Mouse (Mus musculus) brain, adult 2 months (tissue): ENCODE data around the gene Ccser1.

Source experiments
- DNase-seq: peaks from one replicate; pipeline ENCODE4 v3.0.0; 2011; ENCODE audit warnings: low read depth, low spot score

Gene Ccser1

GRCm38 (mm10) chr6:61179949-61180755 lies at the start of gene Ccser1:
Gene Ccser1 (plus strand): TSS chr6:61180324.
- DNase-seq = peak; percentile 92

- DNase-seq = no peak
Observed at GRCm38 (mm10) chr6:61136436-61136835, 43.7 kb upstream of the Ccser1 start.

DNA sequence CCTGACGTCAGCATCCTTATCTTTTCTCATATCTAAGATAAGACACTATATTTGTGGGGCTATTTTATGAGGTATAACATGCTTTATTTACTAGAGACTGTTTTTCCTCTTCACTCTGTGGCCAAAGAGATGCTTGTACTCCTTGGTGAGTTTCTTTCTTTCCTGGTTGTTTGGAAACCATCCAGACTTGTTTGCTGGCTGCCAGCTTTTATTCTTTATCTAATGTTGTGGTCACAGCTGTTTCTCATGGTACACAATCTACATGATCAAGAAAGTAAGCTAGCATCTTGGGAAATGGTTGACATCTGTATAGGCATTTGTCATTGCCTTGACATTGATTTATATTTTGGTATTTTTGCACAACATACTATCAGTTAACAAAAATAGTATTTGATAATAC lies 37.1 kb upstream of the Ccser1 start:
- no peak for DNase-seq

- no peak for DNase-seq
Observed at GRCm38 (mm10) chr6:61152924-61153323, 27.2 kb upstream of the Ccser1 start.

GRCm38 (mm10) chr6:61154654-61155053 lies 25.5 kb upstream of the Ccser1 start:
- no peak for DNase-seq

DNA sequence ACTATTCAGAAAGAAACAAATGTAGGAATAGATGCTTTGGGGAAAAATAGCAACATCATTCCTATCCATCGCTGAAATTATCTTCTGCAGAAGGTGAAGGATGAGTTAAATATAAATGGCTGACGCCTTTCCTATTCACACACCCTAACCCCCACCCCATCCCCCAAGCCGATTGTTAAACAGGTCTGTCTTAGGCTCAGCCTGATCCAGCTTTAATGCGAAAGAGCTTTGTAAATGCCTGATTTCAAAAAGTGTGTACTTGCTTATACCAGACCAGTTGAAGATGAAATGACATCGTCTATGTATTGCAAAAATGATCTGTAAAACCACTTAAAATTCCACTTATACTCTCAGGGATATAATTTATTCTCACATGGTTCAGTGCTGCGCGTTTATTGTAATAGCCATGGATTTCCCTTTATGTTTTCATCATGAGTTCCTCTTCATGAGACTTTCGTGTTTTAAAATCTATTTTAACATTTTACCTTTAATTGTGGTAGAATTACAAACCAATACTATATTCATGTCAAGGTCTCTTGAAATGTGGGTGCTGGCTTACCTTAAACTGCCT lies 25.0 kb upstream of the Ccser1 start:
- DNase-seq = no peak

- DNase-seq = no peak
Observed at GRCm38 (mm10) chr6:61155718-61156117, 24.4 kb upstream of the Ccser1 start.

DNA sequence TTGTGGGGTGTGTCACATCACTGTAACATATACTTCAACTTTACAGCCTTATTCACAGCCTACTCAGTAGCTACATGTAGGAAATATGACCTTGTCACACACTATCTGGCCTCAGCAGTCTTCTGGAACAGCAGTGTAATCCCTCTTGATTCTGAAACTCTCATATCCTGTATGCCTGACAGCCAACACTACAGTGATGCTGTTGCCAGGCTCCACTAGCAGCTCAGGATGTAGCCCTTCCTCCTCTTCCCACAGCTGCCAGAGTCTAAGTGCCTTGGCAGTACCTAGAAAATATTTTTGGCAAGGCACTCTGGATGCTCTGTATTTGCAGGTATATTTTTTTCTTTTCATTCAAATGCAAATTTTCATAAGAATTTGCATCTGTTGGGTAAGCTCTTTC lies 18.0 kb upstream of the Ccser1 start:
- peak; percentile 56 for DNase-seq

GRCm38 (mm10) chr6:61166891-61167290 lies 13.2 kb upstream of the Ccser1 start:
- DNase-seq = no peak

DNA sequence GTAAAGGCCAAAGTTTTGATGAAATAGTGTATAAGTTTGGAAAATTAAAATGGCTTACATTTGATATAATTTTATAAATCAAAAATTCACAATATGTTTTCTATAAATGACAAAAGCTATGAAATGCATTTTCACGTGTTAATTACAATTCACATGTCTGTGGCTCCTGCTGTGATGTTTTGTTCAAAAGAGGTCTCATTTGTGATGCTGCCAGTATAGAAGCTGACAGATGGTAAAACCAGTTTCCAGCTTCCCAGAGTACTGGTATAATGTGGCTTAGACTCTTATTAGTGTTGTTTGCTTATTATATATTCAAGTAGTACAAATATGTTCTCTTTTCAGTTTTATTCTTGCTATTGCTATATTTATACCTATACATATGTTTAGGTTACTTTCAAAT lies 4.0 kb upstream of the Ccser1 start:
- no peak for DNase-seq

- no peak for DNase-seq
Observed at GRCm38 (mm10) chr6:61177476-61177875, 2.6 kb upstream of the Ccser1 start.

- DNase-seq = no peak
Observed at GRCm38 (mm10) chr6:61179641-61179948, 529 bp upstream of the Ccser1 start.

- peak; percentile 81 for DNase-seq
Observed at GRCm38 (mm10) chr6:61180756-61181191, 650 bp downstream of the Ccser1 start.

DNA sequence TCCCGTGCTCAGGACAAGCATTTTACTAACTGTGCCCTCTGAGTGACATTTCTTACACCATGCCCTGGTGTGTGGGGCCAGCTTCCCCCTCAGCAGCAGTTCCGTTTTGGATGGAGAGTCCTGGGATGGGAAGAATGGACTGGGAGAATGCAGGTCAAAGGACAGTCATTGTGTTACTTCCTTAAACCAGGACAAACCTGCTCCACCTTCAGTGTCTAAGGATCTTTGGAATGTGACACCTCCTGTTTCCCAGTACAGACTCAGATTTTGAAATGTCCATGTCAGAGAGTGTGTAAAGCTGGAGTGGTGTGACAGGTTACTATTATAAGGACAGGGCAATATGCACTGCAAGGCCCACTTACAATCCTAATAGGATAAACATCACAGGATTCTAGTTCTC lies 8.9 kb downstream of the Ccser1 start:
- no peak for DNase-seq

GRCm38 (mm10) chr6:61191597-61192386 lies 11.7 kb downstream of the Ccser1 start:
- DNase-seq = peak; percentile 53

GRCm38 (mm10) chr6:61203344-61203743 lies 23.2 kb downstream of the Ccser1 start:
- DNase-seq = no peak

- DNase-seq = no peak
Observed at GRCm38 (mm10) chr6:61206042-61206441, 25.9 kb downstream of the Ccser1 start.

DNA sequence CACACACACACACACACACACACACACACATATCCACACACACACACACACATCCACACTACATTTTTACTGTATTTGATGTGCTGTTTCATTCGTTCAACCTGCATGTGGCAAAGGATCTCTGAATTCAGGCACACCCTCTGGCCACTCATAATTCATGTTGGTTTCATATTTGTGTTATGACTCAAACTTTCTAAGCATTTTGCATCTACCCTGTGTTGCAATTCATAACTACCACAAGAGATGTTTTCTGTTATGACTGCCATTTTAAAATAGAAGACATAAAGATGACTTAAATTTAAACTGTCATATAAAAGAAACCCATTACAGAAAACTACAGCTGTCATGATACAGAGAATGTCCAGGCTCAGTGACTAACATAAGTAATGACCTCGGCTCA lies 26.5 kb downstream of the Ccser1 start:
- DNase-seq = no peak

- DNase-seq = no peak
Observed at GRCm38 (mm10) chr6:61210061-61210737, 30.1 kb downstream of the Ccser1 start.

GRCm38 (mm10) chr6:61215705-61216104 lies 35.6 kb downstream of the Ccser1 start:
- no peak for DNase-seq

GRCm38 (mm10) chr6:61216514-61216913 lies 36.4 kb downstream of the Ccser1 start:
- no peak for DNase-seq

DNA sequence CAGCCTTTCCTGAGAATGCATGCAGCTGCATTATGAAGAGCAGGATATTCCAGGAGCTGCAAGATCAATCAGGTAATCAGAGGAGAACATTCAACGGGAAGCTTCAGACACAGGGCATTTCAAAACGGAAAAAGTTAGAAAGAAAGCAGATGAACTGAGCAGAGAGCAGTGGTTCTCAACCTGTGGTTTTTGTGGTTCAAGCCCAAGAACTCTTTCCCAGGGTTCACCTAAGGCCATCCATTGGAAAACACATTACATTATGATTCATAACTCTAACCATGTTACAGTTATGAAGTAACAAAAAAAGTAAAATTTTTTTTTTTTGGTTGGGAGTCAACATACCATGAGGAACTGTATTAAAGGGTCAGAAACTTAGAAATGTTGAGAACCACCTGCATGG lies 37.6 kb downstream of the Ccser1 start:
- DNase-seq = no peak
